Mouse (Mus musculus): ENCODE measurements around the gene Cyp27a1. TPM values are rescaled to one million over a fixed set of nuclear protein-coding genes. Genes with fewer than 3 reads are reported as not detected.

Gene Cyp27a1
- polyA plus RNA-seq, 1 experiment from 2014 or later: 1.2 TPM

GRCm38 (mm10) chr1:74726674-74727073 lies 13.3 kb downstream of the Cyp27a1 start:
- 82% methylated on average over 5 of the region's 5 CpGs for WGBS
- no peak overlapping the region for H3K9ac ChIP-seq (replicated peaks; ENCODE audit: low read depth, low read length)
- no peak for ATAC-seq (ENCODE audit: low read depth)

GRCm38 (mm10) chr1:74728446-74728845 lies 15.1 kb downstream of the Cyp27a1 start:
- no peaks in the 10 kb centered on the region for H3K27me3 ChIP-seq (ENCODE audit: control insufficient read depth, insufficient read depth, low read length)
- no peak overlapping the region for H3K9ac ChIP-seq (replicated peaks; ENCODE audit: low read depth, low read length)
- H3K4me2 ChIP-seq (ENCODE audit: low read depth, low read length): no peak overlapping the region
- H3K4me1 ChIP-seq (ENCODE audit: control insufficient read depth, insufficient read depth, low read length): no peaks in the 10 kb centered on the region
- no peaks in the 10 kb centered on the region for H3K36me3 ChIP-seq (ENCODE audit: control insufficient read depth, insufficient read depth, low read length)
- ATAC-seq (ENCODE audit: low read depth): no peak
- H3K4me3 ChIP-seq (ENCODE audit: low read depth, low read length): no peak overlapping the region
- H3K9me3 ChIP-seq (ENCODE audit: control insufficient read depth, low read length): no peaks in the 10 kb centered on the region
- no peak overlapping the region for H3K27ac ChIP-seq (ENCODE audit: low read depth, low read length)
- WGBS: 73% methylated on average over 8 of the region's 8 CpGs

More at GRCm38 (mm10) chr1:74726674-74727073, 13.3 kb downstream of the Cyp27a1 start:
- no peak overlapping the region for H3K4me3 ChIP-seq (ENCODE audit: low read depth, low read length)
- H3K4me2 ChIP-seq (ENCODE audit: low read depth, low read length): no peak overlapping the region
- H3K27me3 ChIP-seq (ENCODE audit: control insufficient read depth, insufficient read depth, low read length): no peaks in the 10 kb centered on the region
- H3K36me3 ChIP-seq (ENCODE audit: control insufficient read depth, insufficient read depth, low read length): no peaks in the 10 kb centered on the region
- H3K9me3 ChIP-seq (ENCODE audit: control insufficient read depth, low read length): no peaks in the 10 kb centered on the region
- no peak overlapping the region for H3K27ac ChIP-seq (ENCODE audit: low read depth, low read length)
- no peaks in the 10 kb centered on the region for H3K4me1 ChIP-seq (ENCODE audit: control insufficient read depth, insufficient read depth, low read length)

- Histone ChIP-seq H3K27ac (ENCODE audit: low read depth, low read length) (no peak overlapping the region), H3K36me3 (ENCODE audit: control insufficient read depth, insufficient read depth, low read length) (no peaks in the 10 kb centered on the region), H3K4me2 (ENCODE audit: low read depth, low read length) (no peak overlapping the region), H3K4me1 (ENCODE audit: control insufficient read depth, insufficient read depth, low read length) (no peaks in the 10 kb centered on the region), H3K27me3 (ENCODE audit: control insufficient read depth, insufficient read depth, low read length) (no peaks in the 10 kb centered on the region), H3K4me3 (ENCODE audit: low read depth, low read length) (no peak overlapping the region), H3K9me3 (ENCODE audit: control insufficient read depth, low read length) (no peaks in the 10 kb centered on the region), H3K9ac (replicated peaks; ENCODE audit: low read depth, low read length) (no peak overlapping the region)
- ATAC-seq (ENCODE audit: low read depth): no peak
- WGBS: 92% methylated on average over 12 of the region's 12 CpGs
Observed at GRCm38 (mm10) chr1:74736977-74737376, 23.6 kb downstream of the Cyp27a1 start.

DNA sequence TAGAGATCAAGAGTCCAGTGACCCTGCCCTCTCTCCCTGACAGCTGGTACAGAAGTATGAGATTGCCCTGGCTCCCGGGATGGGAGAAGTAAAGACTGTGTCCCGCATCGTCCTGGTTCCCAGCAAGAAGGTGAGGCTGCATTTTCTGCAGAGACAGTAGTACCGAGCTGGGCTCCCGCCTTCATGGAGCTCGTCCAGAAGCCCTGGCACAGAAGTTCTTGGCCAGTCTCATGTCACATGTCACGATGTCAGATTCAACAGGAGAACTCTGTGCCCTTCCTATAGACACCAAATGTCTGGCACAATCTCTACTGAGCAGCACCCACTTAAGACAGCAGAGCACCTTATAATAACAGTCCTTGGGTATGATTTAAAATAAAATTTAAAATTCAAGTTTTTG lies 24.1 kb downstream of the Cyp27a1 start:
- Histone ChIP-seq H3K4me3 (ENCODE audit: low read depth, low read length) (no peak overlapping the region), H3K4me2 (ENCODE audit: low read depth, low read length) (no peak overlapping the region), H3K4me1 (ENCODE audit: control insufficient read depth, insufficient read depth, low read length) (no peaks in the 10 kb centered on the region), H3K36me3 (ENCODE audit: control insufficient read depth, insufficient read depth, low read length) (no peaks in the 10 kb centered on the region), H3K27ac (ENCODE audit: low read depth, low read length) (no peak overlapping the region), H3K9me3 (ENCODE audit: control insufficient read depth, low read length) (no peaks in the 10 kb centered on the region), H3K27me3 (ENCODE audit: control insufficient read depth, insufficient read depth, low read length) (no peaks in the 10 kb centered on the region), H3K9ac (replicated peaks; ENCODE audit: low read depth, low read length) (no peak overlapping the region)
- no peak for ATAC-seq (ENCODE audit: low read depth)
- WGBS: 89% methylated on average over 7 of the region's 7 CpGs

GRCm38 (mm10) chr1:74740846-74741245 lies 27.5 kb downstream of the Cyp27a1 start:
- Histone ChIP-seq H3K4me3 (ENCODE audit: low read depth, low read length) (no peak overlapping the region), H3K36me3 (ENCODE audit: control insufficient read depth, insufficient read depth, low read length) (no peaks in the 10 kb centered on the region), H3K27me3 (ENCODE audit: control insufficient read depth, insufficient read depth, low read length) (no peaks in the 10 kb centered on the region), H3K9me3 (ENCODE audit: control insufficient read depth, low read length) (no peaks in the 10 kb centered on the region), H3K27ac (ENCODE audit: low read depth, low read length) (no peak overlapping the region), H3K4me2 (ENCODE audit: low read depth, low read length) (no peak overlapping the region), H3K4me1 (ENCODE audit: control insufficient read depth, insufficient read depth, low read length) (no peaks in the 10 kb centered on the region), H3K9ac (replicated peaks; ENCODE audit: low read depth, low read length) (no peak overlapping the region)
- 84% methylated on average over 7 of the region's 7 CpGs for WGBS
- no peak for ATAC-seq (ENCODE audit: low read depth)

GRCm38 (mm10) chr1:74747335-74747734 lies 34.0 kb downstream of the Cyp27a1 start:
- 0 out of 2 replicates have a peak, but pooled peaks cover 3% of the 10 kb centered on the region for H3K4me1 ChIP-seq (ENCODE audit: control insufficient read depth, insufficient read depth, low read length)
- no peak overlapping the region for H3K4me3 ChIP-seq (ENCODE audit: low read depth, low read length)
- no peak overlapping the region for H3K9ac ChIP-seq (replicated peaks; ENCODE audit: low read depth, low read length)
- ATAC-seq (ENCODE audit: low read depth): no peak
- H3K36me3 ChIP-seq (ENCODE audit: control insufficient read depth, insufficient read depth, low read length): no peaks in the 10 kb centered on the region
- no peak overlapping the region for H3K4me2 ChIP-seq (ENCODE audit: low read depth, low read length)
- WGBS: 85% methylated on average over 5 of the region's 5 CpGs
- no peaks in the 10 kb centered on the region for H3K9me3 ChIP-seq (ENCODE audit: control insufficient read depth, low read length)
- H3K27ac ChIP-seq (ENCODE audit: low read depth, low read length): no peak overlapping the region
- H3K27me3 ChIP-seq (ENCODE audit: control insufficient read depth, insufficient read depth, low read length): 0 out of 2 replicates have a peak, but pooled peaks cover 3% of the 10 kb centered on the region

DNA sequence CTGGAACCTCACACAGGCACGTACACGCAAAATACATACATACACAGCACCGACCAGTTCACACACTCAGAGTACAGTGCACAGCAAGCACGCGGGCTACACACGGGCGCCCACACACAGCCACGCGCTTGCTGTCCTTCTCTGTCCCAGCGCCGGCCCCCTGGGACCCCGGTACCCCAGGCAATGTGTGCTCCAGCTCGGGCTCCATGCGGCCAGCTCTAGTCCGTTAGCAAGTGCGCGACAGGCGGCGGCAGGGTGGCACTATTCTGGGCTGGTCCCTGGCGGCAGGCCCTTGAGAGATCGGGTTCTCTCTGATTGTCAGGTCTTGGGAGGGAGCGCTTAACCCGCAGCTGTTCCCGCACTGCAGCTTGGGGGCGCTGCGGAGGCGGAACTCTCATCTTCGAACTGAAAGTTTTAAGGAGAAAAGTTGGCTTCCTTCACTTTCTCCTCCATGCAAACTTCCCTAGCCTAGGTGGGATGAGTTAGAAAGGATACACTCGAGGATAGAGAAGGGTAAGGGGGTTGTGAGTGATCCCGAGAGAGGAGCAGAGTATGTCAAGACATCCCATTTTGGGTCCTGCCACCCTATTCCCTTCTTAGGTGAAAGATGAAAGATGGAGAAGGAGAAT lies 35.4 kb downstream of the Cyp27a1 start, which contains the start of gene Prkag3:
TSS of gene Prkag3 (minus strand) at position 579 of the 629 bp plus-strand sequence.
- 0 out of 2 replicates have a peak within 1 kb of the TSS, but pooled peaks have one; percentile 21 for H3K4me2 ChIP-seq (ENCODE audit: low read depth, low read length)
- no peak within 1 kb of the TSS for H3K9ac ChIP-seq (replicated peaks; ENCODE audit: low read depth, low read length)
- no peak within 1 kb of the TSS for H3K4me3 ChIP-seq (ENCODE audit: low read depth, low read length)
- H3K27ac ChIP-seq (ENCODE audit: low read depth, low read length): no peak within 1 kb of the TSS
- 0 out of 2 replicates have a peak, but pooled peaks cover 3% of the 10 kb centered on the region for H3K27me3 ChIP-seq (ENCODE audit: control insufficient read depth, insufficient read depth, low read length)
- H3K9me3 ChIP-seq (ENCODE audit: control insufficient read depth, low read length): no peaks in the 10 kb centered on the region
- H3K4me1 ChIP-seq (ENCODE audit: control insufficient read depth, insufficient read depth, low read length): 0 out of 2 replicates have a peak, but pooled peaks cover 3% of the 10 kb centered on the region
- WGBS: 10% methylated on average over 30 of the region's 30 CpGs
- peak; percentile 56; the same call in 1 of the 2 replicates for ATAC-seq (ENCODE audit: low read depth)
- no peaks in the 10 kb centered on the region for H3K36me3 ChIP-seq (ENCODE audit: control insufficient read depth, insufficient read depth, low read length)

DNA sequence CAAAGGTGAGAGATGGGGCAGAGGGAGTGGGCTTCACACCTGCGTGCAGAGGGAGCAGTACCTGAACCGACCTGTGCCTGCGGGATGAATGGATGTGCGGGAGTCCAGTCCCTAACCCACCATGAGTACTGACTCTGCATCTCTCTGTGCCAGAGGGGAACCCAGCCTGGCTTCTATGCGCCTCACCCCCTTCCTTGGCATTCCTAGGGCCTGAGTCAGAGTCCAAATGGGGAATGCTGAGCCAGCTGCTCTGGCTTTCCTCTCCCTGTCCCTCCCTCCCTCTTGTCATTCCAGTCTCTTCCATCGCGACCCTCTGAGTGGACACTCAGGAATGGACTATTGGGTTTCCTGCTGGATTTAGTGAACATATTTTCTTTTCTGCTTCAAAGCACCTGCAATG lies 35.9 kb downstream of the Cyp27a1 start:
- no peak overlapping the region for H3K27ac ChIP-seq (ENCODE audit: low read depth, low read length)
- H3K4me1 ChIP-seq (ENCODE audit: control insufficient read depth, insufficient read depth, low read length): 0 out of 2 replicates have a peak, but pooled peaks cover 3% of the 10 kb centered on the region
- no peak overlapping the region for H3K9ac ChIP-seq (replicated peaks; ENCODE audit: low read depth, low read length)
- no peak overlapping the region for H3K4me3 ChIP-seq (ENCODE audit: low read depth, low read length)
- ATAC-seq (ENCODE audit: low read depth): no peak
- H3K4me2 ChIP-seq (ENCODE audit: low read depth, low read length): no peak overlapping the region
- WGBS: 78% methylated on average over 7 of the region's 7 CpGs
- 0 out of 2 replicates have a peak, but pooled peaks cover 3% of the 10 kb centered on the region for H3K27me3 ChIP-seq (ENCODE audit: control insufficient read depth, insufficient read depth, low read length)
- no peaks in the 10 kb centered on the region for H3K9me3 ChIP-seq (ENCODE audit: control insufficient read depth, low read length)
- no peaks in the 10 kb centered on the region for H3K36me3 ChIP-seq (ENCODE audit: control insufficient read depth, insufficient read depth, low read length)

DNA sequence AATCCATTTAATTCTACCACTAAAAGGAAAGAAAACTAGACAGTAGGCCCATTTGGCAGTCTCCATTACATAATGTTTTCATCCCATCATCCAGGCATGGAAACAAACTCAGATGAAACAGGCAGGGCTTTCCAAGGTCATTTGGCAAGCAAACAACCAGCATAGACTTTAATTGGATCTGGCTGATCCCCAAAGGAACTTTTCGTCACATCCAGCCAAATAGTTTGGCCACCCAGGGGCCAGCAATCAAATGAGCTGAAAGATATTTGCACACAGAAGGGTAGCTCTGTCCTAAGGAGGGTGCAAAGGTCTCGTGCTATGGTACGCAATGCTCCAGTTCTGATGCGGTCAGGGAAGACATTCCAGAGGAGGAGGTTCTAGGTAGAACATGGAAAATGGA lies 37.3 kb downstream of the Cyp27a1 start:
- Histone ChIP-seq H3K27ac (ENCODE audit: low read depth, low read length) (no peak overlapping the region), H3K36me3 (ENCODE audit: control insufficient read depth, insufficient read depth, low read length) (no peaks in the 10 kb centered on the region), H3K9me3 (ENCODE audit: control insufficient read depth, low read length) (no peaks in the 10 kb centered on the region), H3K4me2 (ENCODE audit: low read depth, low read length) (no peak overlapping the region), H3K9ac (replicated peaks; ENCODE audit: low read depth, low read length) (no peak overlapping the region), H3K4me1 (ENCODE audit: control insufficient read depth, insufficient read depth, low read length) (0 out of 2 replicates have a peak, but pooled peaks cover 3% of the 10 kb centered on the region), H3K4me3 (ENCODE audit: low read depth, low read length) (no peak overlapping the region), H3K27me3 (ENCODE audit: control insufficient read depth, insufficient read depth, low read length) (0 out of 2 replicates have a peak, but pooled peaks cover 3% of the 10 kb centered on the region)
- 75% methylated on average over 4 of the region's 4 CpGs for WGBS
- ATAC-seq (ENCODE audit: low read depth): no peak
